Mouse (Mus musculus) Muller cell, postnatal 12 days (primary cell): ENCODE data around the gene Mtfr2.

Experiments used
- DNase-seq: peaks from one replicate; pipeline ENCODE4 v3.0.0-alpha.2; 2015; ENCODE audit errors: inconsistent ontology term

Gene Mtfr2

DNA sequence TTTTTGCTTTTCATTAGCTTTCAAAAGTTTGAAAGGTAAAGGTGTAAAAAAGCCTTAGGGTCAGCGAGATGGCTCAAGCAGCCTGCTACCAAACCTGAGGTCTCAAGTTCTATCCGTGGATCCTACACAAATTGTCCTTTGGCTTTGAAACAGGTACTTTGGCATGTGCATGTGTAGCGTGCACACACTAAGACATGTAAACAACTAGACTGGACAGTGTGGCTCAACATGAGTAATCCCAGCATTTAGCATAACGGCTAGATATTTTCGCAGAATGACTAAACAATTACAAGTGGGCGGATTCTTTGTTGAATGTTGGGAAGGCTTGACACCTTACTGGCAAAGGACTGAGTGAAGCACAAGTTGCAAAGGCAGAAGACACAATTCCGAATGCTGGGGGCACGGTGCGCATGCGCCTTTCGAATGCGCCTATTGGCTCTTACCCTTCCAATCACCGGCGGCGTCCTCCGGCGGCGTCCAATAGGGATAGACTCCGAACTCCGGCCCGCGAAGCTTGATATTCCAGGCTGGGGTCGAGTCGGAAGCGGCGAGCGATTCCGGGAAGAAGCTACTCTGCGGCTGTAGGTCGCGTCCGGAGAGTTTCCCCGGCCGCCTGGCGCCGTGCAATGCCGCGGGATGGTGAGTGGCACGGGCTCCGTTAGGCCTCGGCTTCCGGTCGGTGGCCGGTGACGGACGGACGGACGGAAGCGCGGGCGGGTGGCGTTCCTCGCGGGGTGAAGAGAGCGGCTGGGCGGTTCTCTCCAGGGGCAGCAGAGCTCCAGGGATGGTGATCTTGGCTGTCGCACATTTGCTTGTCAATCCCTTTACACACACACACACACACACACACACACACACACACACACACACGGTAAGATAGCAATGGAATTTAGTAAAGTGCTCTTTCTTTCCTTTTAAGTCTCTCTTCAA lies at the start of gene Mtfr2:
TSS of gene Mtfr2 (plus strand) at position 486 of the 930 bp plus-strand sequence.
- peak; percentile 94 for DNase-seq

DNA sequence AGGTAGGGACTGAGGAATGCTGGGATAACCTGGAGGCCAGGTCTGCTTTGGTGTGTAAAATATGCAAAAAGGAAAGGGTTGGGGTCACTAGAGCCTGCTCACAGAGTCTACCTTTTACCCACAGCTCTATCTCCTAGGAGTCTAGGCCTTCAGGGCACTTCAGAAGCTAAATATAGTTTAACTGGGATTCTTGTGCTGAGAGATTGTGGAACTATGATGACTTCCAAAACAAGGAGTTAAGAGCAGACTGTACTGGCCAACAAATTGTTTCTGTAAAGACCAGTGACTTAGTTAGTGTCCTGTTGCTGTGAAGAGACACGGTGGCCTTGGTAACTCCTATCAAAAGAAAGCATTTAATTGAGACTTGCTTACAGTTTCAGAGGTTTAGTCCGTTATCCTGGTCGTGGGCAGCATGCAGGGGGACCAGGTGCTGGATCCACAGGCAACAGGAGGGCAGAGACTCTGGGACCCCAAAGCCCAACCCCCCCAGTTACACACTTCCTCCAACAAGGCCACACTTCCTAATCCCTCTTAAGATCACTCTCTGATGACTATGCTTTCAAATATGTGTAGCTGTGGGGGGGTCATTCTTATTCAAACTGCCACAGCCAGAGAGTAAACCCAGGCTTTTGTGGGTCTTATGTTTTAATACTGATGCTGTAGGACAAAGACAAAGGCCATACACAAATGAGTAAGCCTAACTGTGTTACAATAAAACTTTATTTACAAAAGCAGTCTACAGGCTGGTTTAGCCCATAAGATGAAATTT lies 49.2 kb upstream of the Mtfr2 start:
- peak; percentile 9 for DNase-seq

DNA sequence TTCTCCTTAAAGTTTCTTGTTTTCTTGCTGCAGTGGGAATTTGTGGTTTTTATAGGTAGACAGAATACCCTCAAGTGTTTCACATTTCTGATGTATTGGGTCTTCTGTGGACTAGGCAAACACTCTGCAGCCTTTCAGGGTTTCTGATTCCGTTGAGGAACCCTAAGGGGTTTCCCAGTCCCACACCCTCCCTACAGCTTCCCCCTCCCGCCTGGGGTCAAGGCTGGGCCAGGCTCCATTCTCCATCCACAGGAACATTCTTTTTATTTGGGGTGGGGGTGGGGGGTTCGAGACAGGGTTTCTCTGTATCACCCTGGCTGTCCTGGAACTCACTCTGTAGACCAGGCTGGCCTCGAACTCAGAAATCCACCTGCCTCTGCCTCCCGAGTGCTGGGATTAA lies 48.5 kb upstream of the Mtfr2 start:
- no peak for DNase-seq

DNA sequence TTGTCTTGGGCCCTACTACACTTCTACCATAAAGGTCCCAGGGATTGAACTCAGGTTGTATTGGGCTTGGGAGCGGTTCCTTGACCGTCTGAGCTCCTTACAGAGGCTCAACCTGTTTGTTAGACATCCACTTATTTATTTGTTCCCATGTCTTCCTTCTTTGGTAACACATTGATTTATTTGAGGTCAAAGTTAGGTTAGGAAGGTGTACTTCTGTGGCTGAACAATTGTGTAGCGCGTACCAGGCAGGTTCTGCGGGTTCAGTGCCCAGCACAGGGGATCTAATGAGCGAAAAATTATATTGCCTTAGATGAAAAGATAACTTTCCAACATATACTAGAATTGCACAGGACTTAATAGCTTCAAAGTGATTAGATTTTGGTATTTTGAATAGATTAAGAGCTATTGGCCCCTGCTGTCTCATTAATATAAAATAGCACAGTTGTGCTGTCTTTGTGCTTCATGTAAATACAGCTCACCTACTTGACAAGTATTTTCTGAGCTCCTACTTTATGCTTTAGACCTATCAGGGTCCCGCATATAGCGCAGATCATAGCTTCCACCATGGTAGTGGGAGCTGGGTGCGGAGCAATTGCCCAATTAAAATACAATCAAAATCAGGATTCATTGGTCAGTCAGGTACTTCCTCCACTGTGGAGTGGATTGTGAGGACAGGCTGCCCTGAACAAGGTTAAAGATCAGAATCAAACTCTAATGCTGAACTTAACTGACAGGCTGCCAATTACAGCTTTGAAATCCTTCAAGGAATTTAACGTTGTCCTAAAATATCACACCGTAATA lies 36.4 kb upstream of the Mtfr2 start:
- DNase-seq = peak; percentile 11

DNA sequence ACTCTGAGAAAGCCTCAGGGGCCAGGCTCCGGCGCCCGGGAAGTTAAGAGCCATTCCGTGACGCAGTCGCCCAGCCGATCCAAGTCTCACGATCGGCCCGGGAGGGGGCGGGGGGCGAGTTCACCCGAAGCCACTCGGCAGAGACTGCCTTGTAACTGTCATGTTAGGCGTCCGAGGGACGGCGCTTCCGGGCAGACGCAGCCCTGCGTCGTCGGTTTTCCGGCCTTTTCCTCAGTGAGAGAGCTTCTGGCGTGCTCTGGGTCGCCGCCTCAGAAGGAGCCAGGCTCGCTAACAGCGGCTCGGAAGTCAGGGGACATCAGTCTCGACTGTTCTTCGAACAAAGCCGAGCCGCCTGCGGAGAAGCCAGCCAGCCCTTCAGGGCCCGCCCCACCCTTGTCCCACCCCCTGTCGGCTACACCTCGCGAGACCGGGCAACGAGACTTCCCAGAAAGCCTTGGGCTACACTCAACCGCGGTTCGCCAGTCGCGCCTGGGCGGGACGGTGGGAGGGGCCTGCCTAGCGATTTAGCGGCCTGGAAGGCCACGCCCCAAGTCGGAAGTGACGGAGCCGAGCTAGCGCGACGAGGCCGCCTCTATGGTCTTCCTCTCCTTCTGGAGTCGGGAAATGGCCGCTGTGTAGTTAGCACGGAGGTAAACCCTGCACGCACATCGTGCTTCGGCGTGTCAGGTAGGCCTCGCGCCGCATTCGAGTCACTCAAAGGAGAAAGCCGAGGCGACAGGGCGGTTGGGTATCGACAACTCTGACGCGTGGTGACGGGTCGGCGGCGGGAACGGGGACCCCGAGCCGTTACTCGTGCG lies 35.4 kb upstream of the Mtfr2 start, which contains the start of gene Bclaf1:
TSS of gene Bclaf1 (plus strand) at position 552 of the 818 bp plus-strand sequence.
- peak; percentile 100 for DNase-seq

DNA sequence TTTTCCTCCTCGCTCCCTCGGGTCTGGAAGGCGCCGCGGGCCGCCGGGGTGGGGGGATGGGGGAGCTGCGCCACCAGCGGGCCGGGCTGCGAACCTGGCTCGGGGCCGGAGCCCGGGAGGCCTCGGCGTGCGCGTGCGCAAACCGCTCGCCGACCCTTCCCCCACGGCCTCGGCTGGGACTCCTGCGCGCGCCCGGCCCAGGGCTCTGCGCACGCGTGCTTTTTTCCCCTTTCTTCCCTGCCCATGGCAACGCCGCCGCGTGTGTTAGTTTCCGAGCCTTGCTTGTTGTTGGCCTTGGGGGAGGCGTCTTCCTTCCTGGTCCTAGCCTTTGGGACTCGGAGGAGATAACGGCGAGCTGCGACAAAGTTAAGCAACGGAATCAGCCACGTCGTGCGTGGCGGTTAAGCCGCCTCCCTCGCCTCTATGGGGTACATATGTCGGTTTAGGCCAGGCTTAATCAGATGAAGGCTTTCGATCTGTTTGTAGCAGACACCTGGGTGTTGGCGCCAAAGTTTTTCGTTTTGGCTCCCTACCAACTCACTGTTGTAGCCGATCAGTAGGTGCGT lies 34.8 kb upstream of the Mtfr2 start:
- peak; percentile 89 for DNase-seq

DNA sequence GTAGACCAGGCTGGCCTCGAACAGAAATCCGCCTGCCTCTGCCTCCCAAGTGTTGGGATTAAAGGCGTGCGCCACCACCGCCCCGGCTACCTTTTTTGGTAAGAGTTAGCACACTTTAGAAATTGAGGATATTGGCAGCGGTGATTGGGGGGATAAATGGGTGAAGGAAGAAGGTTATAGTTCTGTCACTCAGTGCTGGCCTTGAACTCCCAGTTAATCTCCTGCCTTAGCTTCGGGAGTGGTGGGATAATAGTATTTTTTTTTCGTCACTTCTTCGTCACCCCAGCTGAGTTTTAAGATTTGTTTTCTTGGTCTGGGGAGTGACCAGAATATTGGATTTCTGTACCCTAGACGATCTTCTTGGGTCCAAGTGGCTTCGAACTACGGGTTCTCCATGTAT lies 34.1 kb upstream of the Mtfr2 start:
- DNase-seq = no peak

DNA sequence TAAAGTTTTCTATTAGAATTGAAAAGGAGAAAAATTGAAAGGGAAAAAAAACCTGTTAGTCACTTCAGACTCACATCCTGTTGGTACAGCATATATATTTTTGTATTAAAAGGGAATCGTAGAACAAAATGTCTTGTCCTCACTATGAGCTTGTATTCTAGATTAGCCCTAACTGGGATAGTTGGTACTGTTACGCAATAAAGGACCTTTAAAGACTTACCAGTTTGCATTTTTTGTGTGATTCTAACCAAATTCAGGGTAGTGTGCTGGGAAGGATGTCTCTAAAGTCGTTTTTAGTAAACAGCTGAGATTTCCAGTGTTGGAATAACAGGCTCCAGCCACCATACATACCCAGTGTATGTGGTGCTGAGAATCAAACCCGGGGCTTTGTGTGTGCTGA lies 33.6 kb upstream of the Mtfr2 start:
- DNase-seq = no peak

DNA sequence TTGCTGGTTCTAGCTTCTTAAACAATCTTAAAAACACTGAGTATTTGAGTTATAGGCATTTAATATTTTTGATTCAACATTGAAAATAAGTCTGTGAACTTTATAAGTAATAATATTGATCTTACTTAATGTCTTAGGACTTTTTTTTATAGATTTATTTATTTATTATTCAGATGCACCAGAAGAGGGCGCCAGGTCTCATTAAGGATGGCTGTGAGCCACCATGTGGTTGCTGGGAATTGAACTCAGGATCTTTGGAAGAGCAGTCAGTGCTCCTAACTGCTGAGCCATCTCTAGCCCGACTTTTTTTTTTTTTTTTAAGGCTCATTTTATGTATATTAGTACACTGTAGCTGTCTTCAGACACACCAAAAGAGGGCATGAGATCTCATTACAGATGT lies 32.8 kb upstream of the Mtfr2 start:
- no peak for DNase-seq

DNA sequence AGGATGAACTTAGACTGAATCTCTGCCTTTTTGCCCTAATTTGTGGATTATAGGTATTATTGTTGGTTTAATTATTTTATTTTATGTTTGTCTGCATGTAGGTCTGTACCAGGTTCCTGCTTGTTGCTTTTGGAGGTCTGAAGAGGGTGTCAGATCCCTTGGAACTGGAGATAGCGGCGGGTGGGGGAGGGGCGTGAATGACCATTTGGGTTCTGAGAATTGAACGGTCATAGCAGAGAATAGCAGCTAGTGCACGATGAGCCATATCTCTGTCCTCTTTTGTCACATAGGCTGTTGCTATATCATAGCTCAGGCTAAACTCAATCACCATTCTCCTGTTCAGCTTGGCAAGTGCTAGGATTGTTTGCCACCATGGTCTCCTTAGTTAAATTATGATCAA lies 30.1 kb upstream of the Mtfr2 start:
- no peak for DNase-seq

DNA sequence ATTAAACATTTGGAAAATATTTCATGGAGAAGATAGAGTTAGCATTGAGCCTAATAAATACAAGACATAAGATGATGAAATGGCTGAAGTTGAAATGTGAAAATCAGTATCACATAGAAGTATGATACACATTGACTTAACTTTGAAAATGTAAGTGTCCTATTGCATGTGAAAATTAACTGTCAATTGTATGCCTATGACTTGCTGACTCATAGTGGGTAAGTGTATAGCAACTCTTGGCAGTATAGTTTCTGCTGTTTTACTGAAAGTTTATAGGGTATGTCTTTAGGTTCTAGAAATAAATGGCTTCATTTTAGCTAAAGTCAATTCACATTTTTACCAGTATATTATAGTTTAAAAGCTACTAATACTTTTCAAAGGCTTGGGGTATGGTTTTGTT lies 21.3 kb upstream of the Mtfr2 start:
- DNase-seq = no peak

DNA sequence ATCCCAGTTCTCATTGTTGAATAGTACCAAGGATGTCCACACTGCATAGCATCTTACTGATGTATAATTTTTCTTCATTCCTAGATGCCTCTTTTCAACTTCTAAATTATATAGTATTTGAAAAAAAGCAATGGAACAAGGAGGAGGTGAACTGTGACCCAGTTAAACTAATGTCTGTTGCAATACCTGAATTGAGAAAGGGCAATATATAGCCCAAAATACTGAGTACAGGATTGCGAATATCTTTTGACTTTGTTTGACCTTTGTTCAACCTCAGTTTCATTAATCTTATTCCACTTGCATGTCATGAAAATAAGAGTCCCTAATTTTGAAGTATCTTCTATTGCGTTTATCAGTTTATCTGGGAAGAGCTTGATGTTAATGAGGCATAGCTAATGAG lies 16.3 kb upstream of the Mtfr2 start:
- no peak for DNase-seq

DNA sequence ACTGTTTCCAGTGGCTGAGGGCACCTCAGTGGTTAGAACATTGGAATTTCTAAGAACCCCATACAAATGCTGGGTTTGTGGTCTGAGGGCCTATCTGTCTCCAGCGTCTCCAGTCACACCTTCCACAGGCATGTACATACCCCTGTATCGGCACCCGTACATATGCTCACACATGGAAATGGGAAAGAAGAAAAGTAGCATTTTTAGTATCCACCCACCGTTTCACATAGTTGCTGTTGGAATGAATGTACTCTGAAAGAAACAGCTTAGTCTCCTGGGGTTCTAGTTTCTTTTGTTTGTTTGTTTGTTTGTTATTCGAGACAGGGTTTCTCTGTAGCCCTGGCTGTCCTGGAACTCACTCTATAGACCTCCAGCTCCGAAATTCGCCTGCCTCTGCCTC lies 9.7 kb upstream of the Mtfr2 start:
- DNase-seq = no peak

DNA sequence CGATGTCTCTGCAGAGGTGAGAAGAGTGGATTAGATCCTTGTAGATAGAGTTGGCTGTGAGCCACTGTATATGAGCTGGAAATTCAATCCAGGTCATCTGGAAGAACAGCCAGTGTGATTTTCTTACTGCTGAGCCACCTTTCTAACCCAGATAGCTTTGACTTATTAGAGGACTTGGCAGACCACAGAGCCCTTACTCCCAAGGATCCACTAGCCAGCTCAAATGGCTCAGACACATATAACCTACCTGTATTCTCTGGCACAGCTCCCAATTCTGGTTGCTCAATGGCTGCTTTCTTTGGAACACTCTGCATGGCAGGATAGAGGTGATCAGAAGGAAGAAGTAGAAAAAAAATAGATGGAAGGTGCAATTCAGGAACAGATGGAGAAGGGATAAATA lies 1.8 kb upstream of the Mtfr2 start:
- DNase-seq = no peak

DNA sequence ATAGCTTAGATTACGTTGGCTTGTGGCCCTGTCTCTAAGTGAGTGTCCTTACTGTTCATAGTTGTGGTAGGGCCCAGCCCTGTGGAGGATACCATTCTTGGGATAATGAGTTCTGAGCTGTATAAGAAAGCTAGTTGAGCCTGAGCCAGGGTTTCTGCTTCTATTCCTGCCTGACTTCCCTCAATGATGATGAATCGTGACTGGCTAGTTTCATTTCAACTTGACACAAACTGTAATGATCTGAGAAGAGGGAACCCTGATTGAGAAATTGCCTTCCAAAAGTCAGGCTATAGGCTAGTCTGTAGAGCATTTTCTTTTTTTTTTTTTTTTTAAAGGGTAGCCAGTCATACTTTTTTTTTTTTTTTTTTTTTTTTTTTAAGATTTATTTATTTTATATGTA lies 1.3 kb downstream of the Mtfr2 start:
- DNase-seq = peak; percentile 34

DNA sequence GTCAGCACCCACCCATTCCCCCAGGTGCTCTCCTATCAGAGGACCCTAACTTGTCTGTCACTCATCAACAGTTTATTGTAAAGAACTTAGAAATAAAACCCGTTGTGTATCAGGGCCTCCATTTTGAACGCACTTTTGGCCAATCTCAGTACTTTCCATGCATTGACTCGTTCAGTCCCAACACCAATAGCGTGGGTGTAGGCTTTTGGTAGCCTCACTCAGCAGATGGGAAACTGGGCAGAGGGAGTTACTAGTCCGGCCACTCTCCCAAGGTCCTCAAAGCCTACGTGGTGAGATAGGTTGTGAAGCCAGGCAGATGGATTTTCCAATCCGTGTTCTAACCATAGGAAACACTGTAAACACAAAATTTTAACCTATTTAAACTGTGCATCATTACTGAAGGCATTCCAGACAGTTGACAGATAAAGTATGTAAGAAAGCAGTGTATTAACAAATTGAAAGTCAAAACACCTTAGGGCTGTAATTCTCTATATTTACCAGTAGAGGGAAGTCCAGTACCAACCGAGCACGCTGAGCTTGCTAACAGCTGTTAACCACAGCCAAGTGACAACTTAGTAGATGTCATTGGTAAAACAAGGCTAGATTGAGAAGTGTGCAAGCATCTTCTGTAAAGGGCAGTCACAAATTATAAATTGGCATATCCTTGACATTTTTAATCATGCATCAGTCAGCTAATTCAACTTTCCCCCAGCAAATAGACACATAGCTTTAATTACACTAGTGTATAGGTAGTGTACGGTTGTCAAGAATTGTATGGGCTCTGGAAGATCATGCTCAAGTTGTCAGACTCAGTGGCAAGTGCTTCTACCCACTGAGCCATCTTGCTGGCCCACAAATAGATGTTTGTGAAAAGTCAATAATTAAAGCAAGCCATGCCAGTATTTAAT lies 14.2 kb downstream of the Mtfr2 start:
- DNase-seq = no peak

DNA sequence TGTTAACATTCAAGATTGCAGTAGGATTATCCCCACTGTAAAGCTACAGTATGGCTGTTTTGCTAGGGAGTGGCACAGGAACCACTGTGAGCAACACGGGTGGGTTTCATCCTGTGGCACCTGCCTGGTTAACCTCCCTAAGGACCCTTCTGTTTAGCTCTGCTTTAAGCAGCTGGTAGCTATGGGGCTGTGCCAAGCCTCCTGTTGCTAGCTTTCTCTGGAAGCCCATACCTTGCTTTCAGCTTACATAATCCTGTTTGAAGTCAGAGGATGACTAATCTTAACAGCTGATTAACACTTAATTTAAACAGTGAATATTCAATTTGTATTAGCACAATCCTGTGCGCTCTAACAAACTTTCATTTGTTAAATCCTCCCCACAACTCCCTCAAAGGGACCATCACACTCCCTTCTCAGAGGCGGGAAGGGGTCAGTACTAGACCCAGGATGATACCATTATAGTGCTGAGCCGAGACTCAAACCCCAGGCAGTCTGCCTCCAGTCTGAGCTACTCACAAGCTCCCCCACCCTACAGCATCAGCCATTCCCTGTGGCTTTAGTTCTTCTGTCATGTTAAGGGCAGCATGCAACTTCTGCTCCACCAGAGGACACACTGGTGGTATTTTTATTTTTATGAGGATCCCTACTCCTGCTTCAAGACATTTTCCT lies 15.0 kb downstream of the Mtfr2 start:
- DNase-seq = no peak

DNA sequence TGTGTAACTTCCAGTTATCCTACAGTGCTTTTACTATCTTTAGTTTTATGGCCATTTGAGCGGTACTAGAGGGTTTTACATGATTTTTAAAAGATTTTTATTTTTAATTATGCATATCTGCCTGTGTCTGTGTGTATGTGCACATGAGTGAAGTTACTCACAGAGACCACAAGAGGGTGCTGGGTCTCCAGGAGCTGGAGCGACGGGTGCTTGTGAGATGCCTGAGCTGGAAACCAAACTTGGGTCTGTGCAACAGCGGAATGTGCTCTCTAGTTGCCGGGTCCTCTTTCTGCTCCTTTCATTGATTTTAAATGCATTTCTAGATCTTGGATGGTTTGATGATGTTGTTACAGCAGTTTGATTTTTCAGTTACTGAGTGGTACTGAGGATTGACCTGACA lies 24.5 kb downstream of the Mtfr2 start:
- DNase-seq = no peak

DNA sequence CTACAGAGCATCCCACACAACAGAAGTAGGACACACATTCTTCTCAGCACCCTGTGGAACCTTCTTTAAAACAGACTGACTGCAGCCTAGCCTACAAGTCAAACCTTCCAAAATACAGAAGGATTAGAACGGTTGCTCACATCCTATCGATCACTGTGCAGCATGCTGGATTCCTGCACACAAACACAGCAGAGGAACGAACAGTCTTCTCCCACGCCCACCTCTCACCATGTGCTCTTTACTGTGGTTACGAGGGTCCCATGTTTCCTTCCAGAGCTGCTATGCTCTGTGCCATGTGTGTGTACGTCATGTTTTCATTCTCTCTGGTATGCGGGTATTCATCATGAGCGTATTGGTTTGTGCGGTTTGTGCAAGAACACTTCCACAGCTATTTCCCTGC lies 30.1 kb downstream of the Mtfr2 start:
- DNase-seq = no peak
